Mouse (Mus musculus): ENCODE measurements around the gene Ndufs8.

GRCm38 (mm10) chr19:3875045-3875444 is 37.5 kb downstream of the Ndufs8 start:
- TF ChIP-seq CTCF (IDR thresholded peaks at IDR 0.05; ENCODE audit: low read depth): no peak
- TF ChIP-seq EP300 (IDR thresholded peaks at IDR 0.05; ENCODE audit: low read depth): no peak
